Mouse (Mus musculus) bone marrow, adult 2 months (tissue): ENCODE measurements at regions not wholly inside any gene's neighbourhood (a gene's known extent, or its start where the extent isn't known, plus 50 kb on each side); places are given as distances from the start of the nearest gene placed in this dataset.
"Not testable (repeated sequence)": the region's sequence is repeated elsewhere in the genome, so short reads cannot be mapped to it uniquely, and the experiment has no call there.

Experiments used
- H3K27ac ChIP-seq: fragments of 200-500 bp; 2 replicates; pipeline ENCODE4 v1.5.1; 2012; ENCODE audit warnings: low read depth, mild to moderate bottlenecking, control low read depth, inconsistent platforms, low read length; ENCODE audit not compliant: control insufficient read depth, poor library complexity, insufficient read depth
- H3K4me1 ChIP-seq: fragments of 200-500 bp; 2 replicates; pipeline ENCODE4 v1.6.1; 2011; ENCODE audit warnings: low read length; ENCODE audit not compliant: control insufficient read depth, insufficient read depth
- H3K4me3 ChIP-seq: fragments of 200-500 bp; replicated peaks from 2 replicates; pipeline ENCODE3; 2011; ENCODE audit warnings: mild to moderate bottlenecking, low read depth, low read length, control low read depth; ENCODE audit not compliant: control insufficient read depth
- CTCF ChIP-seq: fragments of 200-500 bp; IDR thresholded peaks from 2 replicates; pipeline ENCODE4 v1.5.1; 2011; ENCODE audit warnings: low read length, control low read depth; ENCODE audit not compliant: control insufficient read depth, insufficient read depth
- POLR2A ChIP-seq: fragments of 200-500 bp; IDR thresholded peaks from 2 replicates; pipeline ENCODE4 v1.6.1; 2011; ENCODE audit warnings: low read depth, mild to moderate bottlenecking, control low read depth, low read length, borderline replicate concordance; ENCODE audit not compliant: control insufficient read depth
- WGBS: fragments of 180-500 bp; shearing (Covaris S2); methylation state at CpG from one replicate; pipeline ENCODE4 v1.1.7; 2018; 5-methylcytosine and 5-hydroxymethylcytosine counted together

DNA sequence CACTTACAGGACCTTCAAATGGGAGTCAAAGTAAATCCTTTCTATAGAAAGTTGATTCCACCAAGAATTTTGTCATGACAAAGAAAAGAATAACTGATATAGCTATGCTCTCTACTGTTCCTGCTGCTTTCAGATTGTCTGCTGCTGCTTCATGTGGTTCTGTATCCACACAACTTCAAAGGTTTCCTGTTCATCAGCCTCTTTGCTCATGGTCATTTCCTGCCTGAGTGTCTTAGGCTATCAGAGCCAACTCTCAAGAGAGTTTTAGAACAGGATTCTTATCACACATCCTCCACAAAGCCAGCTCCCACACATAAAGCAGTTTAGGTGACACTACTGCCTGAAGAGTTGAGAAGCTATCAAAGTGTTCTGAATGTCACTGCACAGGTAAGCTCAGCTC lies 296.7 kb downstream of the Nek10 start:
- H3K4me1 ChIP-seq = no peaks in the 10 kb centered on the region
- H3K4me3 ChIP-seq = no peak overlapping the region
- TF ChIP-seq POLR2A (no peak), CTCF (no peak)

DNA sequence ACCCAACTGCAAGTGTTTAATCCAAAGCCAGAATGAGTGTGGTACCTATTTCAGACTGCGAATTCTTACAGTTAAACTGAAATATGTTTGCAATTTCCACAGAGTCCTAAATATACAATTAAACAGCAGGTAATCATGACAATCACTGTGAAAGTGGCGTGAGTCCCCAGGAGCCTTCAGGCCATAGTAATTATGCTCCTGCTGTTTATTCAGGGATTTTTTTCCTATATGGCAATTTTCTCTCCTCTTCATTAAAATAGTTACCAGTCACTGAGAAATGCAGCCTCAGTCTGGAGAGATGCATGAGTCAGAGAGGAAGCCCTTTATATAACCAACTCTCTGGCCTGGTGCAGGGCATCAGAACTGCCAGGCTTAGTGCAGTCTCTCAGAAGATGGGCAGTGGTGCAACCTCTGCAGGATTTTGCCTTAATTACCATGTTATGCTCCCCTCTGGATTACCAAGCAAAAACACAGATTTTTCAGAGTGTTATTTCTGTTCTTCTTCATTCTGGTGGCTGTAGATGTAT lies 304.6 kb downstream of the Nek10 start:
- TF ChIP-seq CTCF (no peak), POLR2A (no peak)
- WGBS = 74% methylated on average over 2 of the region's 2 CpGs
- H3K4me1 ChIP-seq = no peaks in the 10 kb centered on the region
- no peak overlapping the region for H3K4me3 ChIP-seq
- H3K27ac ChIP-seq = no peak overlapping the region

More for the DNA sequence above, 296.7 kb downstream of the Nek10 start:
- no peak overlapping the region for H3K27ac ChIP-seq

DNA sequence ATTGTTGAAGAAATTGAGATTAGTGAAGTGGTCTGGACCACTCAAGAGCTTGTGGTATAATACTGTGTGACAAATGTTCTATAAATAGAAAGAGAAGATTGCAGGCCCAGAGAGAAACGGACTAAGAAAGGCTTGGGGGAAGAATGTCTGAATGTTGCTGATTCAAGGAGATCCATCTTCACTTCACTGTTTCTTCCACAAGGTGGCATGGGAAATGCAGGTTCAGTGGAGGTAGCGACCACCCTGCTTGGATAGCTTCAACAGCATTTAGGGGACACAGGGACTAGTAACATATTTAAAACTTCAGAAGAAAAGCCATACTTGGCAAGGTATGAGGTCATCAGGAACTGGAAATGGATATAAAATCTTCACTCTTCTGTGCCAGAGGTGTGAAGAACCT lies 316.5 kb downstream of the Nek10 start:
- WGBS = 28% methylated on average over 2 of the region's 2 CpGs
- Histone ChIP-seq H3K4me3 (no peak overlapping the region), H3K4me1 (no peaks in the 10 kb centered on the region), H3K27ac (no peak overlapping the region)
- TF ChIP-seq CTCF (no peak), POLR2A (no peak)

DNA sequence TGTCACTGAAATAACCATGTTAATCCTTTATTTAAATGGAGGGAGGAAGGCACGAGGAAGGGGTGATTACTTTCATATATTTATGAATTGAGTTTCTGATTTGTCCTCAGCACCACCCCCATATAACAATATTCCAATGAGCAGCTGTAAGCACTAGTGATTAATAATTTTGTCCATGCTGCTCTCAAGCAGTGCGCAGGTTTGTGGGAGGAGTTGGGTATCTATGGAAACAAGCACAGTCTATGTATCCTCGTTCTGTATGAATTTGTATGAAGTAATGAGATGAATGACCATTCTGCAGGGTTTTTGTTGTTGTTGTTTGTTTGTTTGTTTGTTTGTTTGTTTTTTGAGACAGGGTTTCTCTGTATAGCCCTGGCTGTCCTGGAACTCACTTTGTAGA lies 310.6 kb downstream of the Lrrc3b start:
- no peak overlapping the region for H3K27ac ChIP-seq
- H3K4me1 ChIP-seq = no peaks in the 10 kb centered on the region
- TF ChIP-seq POLR2A (no peak), CTCF (no peak)
- H3K4me3 ChIP-seq = no peak overlapping the region
- 72% methylated on average over 3 of the region's 3 CpGs for WGBS

DNA sequence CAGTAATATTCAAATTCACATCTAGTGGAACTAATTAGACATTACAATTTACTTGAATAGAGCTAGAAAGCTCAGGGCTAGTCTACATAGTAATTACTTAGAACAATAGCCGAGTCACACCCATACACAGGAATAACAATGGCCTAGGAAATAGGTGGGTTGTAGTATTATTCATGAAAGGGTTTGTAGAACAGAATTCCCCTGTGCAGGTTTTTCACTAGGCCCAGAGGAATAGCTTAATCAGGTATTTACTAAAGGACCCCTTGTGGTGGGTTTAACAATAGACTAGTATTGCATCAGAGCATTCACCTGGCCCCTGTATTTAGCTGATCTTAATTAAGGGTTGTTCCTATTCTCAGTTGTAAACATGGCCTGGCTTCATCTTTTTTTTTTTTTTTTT lies 297.9 kb downstream of the Lrrc3b start:
- H3K27ac ChIP-seq, H3K4me1 ChIP-seq, H3K4me3 ChIP-seq: not testable (repeated sequence)
- 71% methylated on average over 1 of the region's 1 CpGs for WGBS

DNA sequence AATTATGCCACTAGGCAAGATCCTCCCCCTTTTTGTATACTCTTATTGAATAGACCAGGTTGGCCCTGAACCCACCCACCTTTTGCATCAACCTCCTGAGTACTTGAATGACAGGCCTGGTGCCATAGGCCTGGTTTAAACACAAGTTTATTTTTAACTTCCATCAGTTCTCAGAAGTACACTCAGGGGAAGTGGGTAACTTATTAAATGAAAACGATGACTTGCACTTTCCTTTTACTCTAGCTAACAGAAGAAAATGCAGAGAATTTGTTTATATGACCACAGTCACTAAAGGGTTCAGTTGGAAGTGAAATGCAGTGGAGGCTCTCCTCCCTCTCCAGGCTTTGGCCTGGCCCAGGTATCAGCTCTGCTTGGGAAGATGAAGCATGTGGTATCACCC lies 295.9 kb downstream of the Lrrc3b start:
- WGBS = 4% methylated on average over 1 of the region's 1 CpGs
- Histone ChIP-seq H3K4me1 (no peaks in the 10 kb centered on the region), H3K27ac (no peak overlapping the region), H3K4me3 (no peak overlapping the region)
- TF ChIP-seq CTCF = no peak
- no peak for TF ChIP-seq POLR2A

DNA sequence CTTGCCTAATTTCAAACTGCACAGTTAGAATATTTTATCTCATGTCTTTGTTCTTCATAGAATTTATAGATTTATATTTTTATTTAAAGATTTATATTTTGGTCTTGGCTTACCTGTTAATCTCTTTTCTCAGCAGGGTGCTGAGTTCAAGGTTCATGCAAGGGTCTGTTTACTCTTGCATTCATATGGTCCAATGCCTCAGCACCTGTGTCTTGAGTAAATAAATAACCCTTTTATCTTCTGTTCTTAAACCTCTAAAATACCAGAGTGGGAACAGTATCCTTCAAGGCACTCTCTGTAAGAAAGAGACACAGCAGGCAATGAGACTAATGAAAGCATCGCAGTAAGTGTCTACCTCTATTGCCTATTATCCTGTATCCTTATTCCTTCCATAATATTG lies 290.3 kb downstream of the Lrrc3b start:
- H3K27ac ChIP-seq = no peak overlapping the region
- 93% methylated on average over 1 of the region's 1 CpGs for WGBS
- H3K4me1 ChIP-seq = no peaks in the 10 kb centered on the region
- no peak for TF ChIP-seq CTCF
- TF ChIP-seq POLR2A = no peak
- H3K4me3 ChIP-seq = no peak overlapping the region
